ENCODE assay signal across 35 mouse cellular contexts in the genomic region with DNA sequence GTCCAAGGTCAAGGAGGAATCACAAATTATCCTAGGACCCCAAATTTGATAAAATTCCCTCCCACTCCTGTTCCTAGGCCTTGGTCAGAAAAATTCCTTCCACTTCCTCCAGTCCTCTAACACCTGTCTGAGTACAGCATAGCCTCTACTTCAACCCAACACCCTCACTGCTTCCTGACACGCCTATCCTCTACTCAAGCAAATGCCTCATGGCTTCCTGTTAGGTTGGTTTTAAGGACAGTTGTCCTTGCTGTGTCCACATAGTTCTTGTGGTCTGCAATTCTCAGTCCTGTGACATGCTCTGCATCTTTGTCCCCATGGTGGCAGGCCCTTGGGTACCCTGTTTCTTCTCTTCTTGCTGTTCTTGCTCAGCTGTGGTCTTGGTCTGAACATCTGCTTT.
"Had no signal": no experiment of that assay in that cellular context is flagged by ENCODE, and none has a peak within 500 bp of the region (broad histone marks: within the 10 kb centered on the region; RNA-seq: fewer than 3 reads in every experiment).

No protein-coding gene starts in this region.

- H3K4me3 ChIP-seq: heart, embryonic 10.5 days; heart, embryonic 12.5 days; heart, embryonic 13.5 days; heart, embryonic 15.5 days; hindbrain, embryonic 10.5 days; hindbrain, embryonic 12.5 days; hindbrain, embryonic 13.5 days; hindbrain, embryonic 15.5 days; intestine, embryonic 15.5 days; kidney, embryonic 15.5 days; layer of hippocampus, adult 2 months had no signal

- H3K9ac ChIP-seq: heart, embryonic 12.5 days; heart, embryonic 13.5 days; heart, embryonic 15.5 days; hindbrain, embryonic 12.5 days; hindbrain, embryonic 13.5 days; hindbrain, embryonic 14.5 days; hindbrain, embryonic 15.5 days; intestine, embryonic 15.5 days; kidney, embryonic 15.5 days had no signal

- H3K36me3 ChIP-seq: heart, embryonic 10.5 days; heart, embryonic 12.5 days; heart, embryonic 13.5 days; heart, embryonic 15.5 days; hindbrain, embryonic 10.5 days; hindbrain, embryonic 12.5 days; hindbrain, embryonic 15.5 days; intestine, embryonic 15.5 days; kidney, embryonic 15.5 days had no signal

- H3K27me3 ChIP-seq: heart, embryonic 12.5 days; heart, embryonic 13.5 days; heart, embryonic 15.5 days; hindbrain, embryonic 12.5 days; hindbrain, embryonic 13.5 days; hindbrain, embryonic 15.5 days; intestine, embryonic 15.5 days; kidney, embryonic 15.5 days had no signal

- DNase-seq: heart, postnatal 10 days; heart, postnatal 14 days; heart, postnatal 36 days; heart, postnatal 4 days; kidney, adult 11 months; kidney, adult 18-20 months; kidney, adult 2 months; kidney, adult 8-10 months; kidney, adult 9 months; kidney, postnatal 10 days; kidney, postnatal 14 days; kidney, postnatal 25 days; kidney, postnatal 36 days; kidney, postnatal 4 days; layer of hippocampus, adult 9-11 months; layer of hippocampus, postnatal 36 days had no signal

- H3K4me2 ChIP-seq: heart, embryonic 11.5 days; heart, embryonic 12.5 days; heart, embryonic 13.5 days; heart, embryonic 15.5 days; hindbrain, embryonic 12.5 days; hindbrain, embryonic 13.5 days; hindbrain, embryonic 14.5 days; hindbrain, embryonic 15.5 days; intestine, embryonic 15.5 days; kidney, embryonic 15.5 days had no signal

- H3K4me1 ChIP-seq: heart, embryonic 15.5 days; hindbrain, embryonic 15.5 days; intestine, embryonic 15.5 days had no signal

- ATAC-seq: hindbrain, embryonic 16.5 days; hindbrain, postnatal 0 days; inflammation-experienced regulatory T-cells, adult 6 months; intestine, embryonic 15.5 days; intestine, embryonic 16.5 days; intestine, postnatal 0 days had no signal

- H3K9me3 ChIP-seq: heart, embryonic 10.5 days; heart, embryonic 12.5 days; heart, embryonic 13.5 days; heart, embryonic 15.5 days; hindbrain, embryonic 10.5 days; hindbrain, embryonic 12.5 days; hindbrain, embryonic 13.5 days; hindbrain, embryonic 15.5 days; intestine, embryonic 15.5 days; kidney, embryonic 15.5 days had no signal

- H3K27ac ChIP-seq: heart, embryonic 10.5 days; heart, embryonic 13.5 days; heart, embryonic 15.5 days; hindbrain, embryonic 10.5 days; hindbrain, embryonic 12.5 days; hindbrain, embryonic 13.5 days; hindbrain, embryonic 14.5 days; hindbrain, embryonic 15.5 days; hindbrain, postnatal 0 days; intestine, embryonic 15.5 days; kidney, embryonic 15.5 days; kidney, postnatal 0 days; layer of hippocampus, adult 2 months had no signal
